ENCODE assay signal across 14 mouse cellular contexts in genomic region chr8:71470913-71471255, GRCm38 (mm10). TPM values are rescaled to one million over a fixed set of nuclear protein-coding genes. Genes with fewer than 3 reads are reported as not detected.
A peak's percentile ranks its signal among the peaks of the same experiment; 100 is the strongest.
DNase-seq lines count a peak whose midpoint lies in the region; ATAC-seq and TF ChIP-seq lines count a peak whose summit lies in the region.
"Had no signal": no experiment of that assay in that cellular context is flagged by ENCODE, and none has a peak within 500 bp of the region (broad histone marks: within the 10 kb centered on the region; RNA-seq: fewer than 3 reads in every experiment).

No protein-coding gene starts in this region.

- ATAC-seq in forebrain, postnatal 0 days: no peak
- no peak for ATAC-seq in kidney, embryonic 15.5 days (replicated peaks; ENCODE audit: low FRiP score)
- ATAC-seq in neural tube, embryonic 12.5 days (ENCODE audit: low FRiP score, low read depth): no peak
- no peak for ATAC-seq in neural tube, embryonic 15.5 days (ENCODE audit: low FRiP score)
- ATAC-seq in intestine, postnatal 0 days: no peak
- ATAC-seq: forebrain, embryonic 16.5 days had no signal

- H3K36me3 ChIP-seq in forebrain, embryonic 10.5 days (replicated peaks): peaks cover 67% of the 10 kb centered on the region
- peaks cover 39% of the 10 kb centered on the region for H3K36me3 ChIP-seq in forebrain, postnatal 0 days (ENCODE audit: insufficient read depth)
- peaks cover 60% of the 10 kb centered on the region for H3K36me3 ChIP-seq in kidney, embryonic 15.5 days
- H3K36me3 ChIP-seq in neural tube, embryonic 12.5 days: peaks cover 44% of the 10 kb centered on the region
- peaks cover 45% of the 10 kb centered on the region for H3K36me3 ChIP-seq in neural tube, embryonic 15.5 days
- H3K36me3 ChIP-seq in intestine, postnatal 0 days (ENCODE audit: control insufficient read depth, insufficient read depth): peaks cover 31% of the 10 kb centered on the region

- no peak overlapping the region for H3K27ac ChIP-seq in forebrain, embryonic 10.5 days
- H3K27ac ChIP-seq in forebrain, postnatal 0 days (ENCODE audit: low read depth, low read length): no peak overlapping the region
- H3K27ac ChIP-seq in kidney, embryonic 15.5 days: no peak overlapping the region
- no peak overlapping the region for H3K27ac ChIP-seq in neural tube, embryonic 12.5 days
- H3K27ac ChIP-seq in neural tube, embryonic 15.5 days (replicated peaks): no peak overlapping the region
- H3K27ac ChIP-seq in intestine, postnatal 0 days (ENCODE audit: low read depth, low read length): no peak overlapping the region

- no peak overlapping the region for H3K9ac ChIP-seq in forebrain, postnatal 0 days
- H3K9ac ChIP-seq in kidney, embryonic 15.5 days: 0 out of 2 replicates have a peak overlapping the region, but pooled peaks have one; percentile 3
- no peak overlapping the region for H3K9ac ChIP-seq in neural tube, embryonic 12.5 days
- H3K9ac ChIP-seq in neural tube, embryonic 15.5 days (replicated peaks): no peak overlapping the region
- H3K9ac ChIP-seq in intestine, postnatal 0 days (ENCODE audit: low read depth, low read length): no peak overlapping the region

- TF ChIP-seq CTCF in forebrain, postnatal 0 days (IDR thresholded peaks at IDR 0.05; ENCODE audit: low read depth): no peak
- TF ChIP-seq CTCF in intestine, postnatal 0 days (IDR thresholded peaks at IDR 0.05; ENCODE audit: low read depth): no peak

- DNase-seq in forebrain, embryonic 10.5 days (ENCODE audit: extremely low spot score, low spot score): peak; percentile 13
- no peak for DNase-seq in forebrain, postnatal 0 days
- DNase-seq in kidney, postnatal 36 days: no peak
- DNase-seq in adrenal gland, adult 18-20 months (ENCODE audit: low spot score in 2 of 2): no peak
- DNase-seq: gastrocnemius, postnatal 36 days; heart, postnatal 10 days; kidney, adult 8-10 months; right cerebral cortex, postnatal 14 days; thymus, postnatal 25 days had no signal

- H3K4me3 ChIP-seq in forebrain, embryonic 10.5 days: peak overlapping the region; percentile 96; the same call in 1 of the 2 replicates
- no peak overlapping the region for H3K4me3 ChIP-seq in forebrain, postnatal 0 days (ENCODE audit: low read depth, low read length)
- H3K4me3 ChIP-seq in kidney, embryonic 15.5 days (replicated peaks): peak overlapping the region; percentile 70; the same call in 1 of the 2 replicates
- H3K4me3 ChIP-seq in neural tube, embryonic 12.5 days: no peak overlapping the region
- no peak overlapping the region for H3K4me3 ChIP-seq in neural tube, embryonic 15.5 days (replicated peaks)
- no peak overlapping the region for H3K4me3 ChIP-seq in intestine, postnatal 0 days (ENCODE audit: low read depth, low read length)

- H3K27me3 ChIP-seq in forebrain, embryonic 10.5 days (ENCODE audit: poor library complexity, severe bottlenecking): no peaks in the 10 kb centered on the region
- H3K27me3 ChIP-seq in forebrain, postnatal 0 days (ENCODE audit: insufficient read depth, low read length): no peaks in the 10 kb centered on the region
- no peaks in the 10 kb centered on the region for H3K27me3 ChIP-seq in kidney, embryonic 15.5 days
- no peaks in the 10 kb centered on the region for H3K27me3 ChIP-seq in neural tube, embryonic 12.5 days (replicated peaks)
- H3K27me3 ChIP-seq in neural tube, embryonic 15.5 days (replicated peaks): no peaks in the 10 kb centered on the region
- H3K27me3 ChIP-seq in intestine, postnatal 0 days (replicated peaks; ENCODE audit: control insufficient read depth, insufficient read depth, low read length): no peaks in the 10 kb centered on the region

- no peaks in the 10 kb centered on the region for H3K9me3 ChIP-seq in forebrain, embryonic 10.5 days
- no peaks in the 10 kb centered on the region for H3K9me3 ChIP-seq in forebrain, postnatal 0 days (ENCODE audit: low read length)
- no peaks in the 10 kb centered on the region for H3K9me3 ChIP-seq in kidney, embryonic 15.5 days (replicated peaks)
- H3K9me3 ChIP-seq in neural tube, embryonic 12.5 days: no peaks in the 10 kb centered on the region
- H3K9me3 ChIP-seq in neural tube, embryonic 15.5 days (replicated peaks): no peaks in the 10 kb centered on the region
- no peaks in the 10 kb centered on the region for H3K9me3 ChIP-seq in intestine, postnatal 0 days (ENCODE audit: control insufficient read depth)

- H3K4me1 ChIP-seq in forebrain, embryonic 10.5 days: peaks cover 29% of the 10 kb centered on the region
- peaks cover 10% of the 10 kb centered on the region for H3K4me1 ChIP-seq in forebrain, postnatal 0 days (ENCODE audit: insufficient read depth)
- peaks cover 29% of the 10 kb centered on the region for H3K4me1 ChIP-seq in kidney, embryonic 15.5 days
- peaks cover 22% of the 10 kb centered on the region for H3K4me1 ChIP-seq in neural tube, embryonic 12.5 days
- peaks cover 31% of the 10 kb centered on the region for H3K4me1 ChIP-seq in neural tube, embryonic 15.5 days
- H3K4me1 ChIP-seq in intestine, postnatal 0 days (replicated peaks; ENCODE audit: control insufficient read depth, insufficient read depth, low read length): peaks cover 3% of the 10 kb centered on the region; the same call in 1 of the 2 replicates

- 88% methylated on average over 5 of the region's 5 CpGs for WGBS in forebrain, embryonic 10.5 days
- WGBS in forebrain, postnatal 0 days: 73% methylated on average over 5 of the region's 5 CpGs
- 84% methylated on average over 5 of the region's 5 CpGs for WGBS in kidney, embryonic 15.5 days
- 86% methylated on average over 5 of the region's 5 CpGs for WGBS in neural tube, embryonic 12.5 days
- 89% methylated on average over 5 of the region's 5 CpGs for WGBS in neural tube, embryonic 15.5 days
- WGBS in intestine, postnatal 0 days: 73% methylated on average over 5 of the region's 5 CpGs

- no peak overlapping the region for H3K4me2 ChIP-seq in forebrain, postnatal 0 days (ENCODE audit: low read depth)
- no peak overlapping the region for H3K4me2 ChIP-seq in kidney, embryonic 15.5 days
- H3K4me2 ChIP-seq in neural tube, embryonic 12.5 days (replicated peaks): peak overlapping the region; percentile 76; the same call in 1 of the 2 replicates
- no peak overlapping the region for H3K4me2 ChIP-seq in neural tube, embryonic 15.5 days
- no peak overlapping the region for H3K4me2 ChIP-seq in intestine, postnatal 0 days (replicated peaks; ENCODE audit: low read depth)

RNA-seq across cellular contexts. Expression of gene Dda1, which starts 1.9 kb away (rescaled TPM):
- polyA plus RNA-seq in forebrain, embryonic 10.5 days (2016; fragmentation: Nextera tagmentation; extraction: Ambion mirVana): 116 and 122 TPM in 2 replicates
- 179 and 184 TPM in 2 replicates for total RNA-seq in forebrain, postnatal 0 days (2014; rRNA removed)
- 274 and 283 TPM in 2 replicates for polyA plus RNA-seq in forebrain, postnatal 0 days (2015; fragmentation: Nextera tagmentation; extraction: Ambion mirVana)
- 98.1 and 106 TPM in 2 replicates for polyA plus RNA-seq in kidney, embryonic 15.5 days (2015; fragmentation: Nextera tagmentation; extraction: Ambion mirVana)
- 189 and 194 TPM in 2 replicates for polyA plus RNA-seq in neural tube, embryonic 12.5 days (2016; fragmentation: Nextera tagmentation; extraction: Ambion mirVana)
- polyA plus RNA-seq in neural tube, embryonic 15.5 days (2015; fragmentation: Nextera tagmentation; extraction: Ambion mirVana): 223 and 252 TPM in 2 replicates
- 10 to 100 TPM; 63.8 to 67.8 TPM for total RNA-seq in adrenal gland, adult 18-20 months (2021)
- polyA plus RNA-seq in intestine, postnatal 0 days (2015; fragmentation: Nextera tagmentation; extraction: Ambion mirVana): 82.8 and 91.7 TPM in 2 replicates

RNA-seq across cellular contexts. Expression of gene Mrpl34, which starts 6.1 kb away (rescaled TPM):
- 218 and 226 TPM in 2 replicates for polyA plus RNA-seq in forebrain, embryonic 10.5 days (2016; fragmentation: Nextera tagmentation; extraction: Ambion mirVana)
- 75.0 and 80.5 TPM in 2 replicates for total RNA-seq in forebrain, postnatal 0 days (2014; rRNA removed)
- 145 and 184 TPM in 2 replicates for polyA plus RNA-seq in forebrain, postnatal 0 days (2015; fragmentation: Nextera tagmentation; extraction: Ambion mirVana)
- polyA plus RNA-seq in kidney, embryonic 15.5 days (2015; fragmentation: Nextera tagmentation; extraction: Ambion mirVana): 178 and 198 TPM in 2 replicates
- polyA plus RNA-seq in neural tube, embryonic 12.5 days (2016; fragmentation: Nextera tagmentation; extraction: Ambion mirVana): 234 and 246 TPM in 2 replicates
- polyA plus RNA-seq in neural tube, embryonic 15.5 days (2015; fragmentation: Nextera tagmentation; extraction: Ambion mirVana): 181 and 182 TPM in 2 replicates
- 100 to 1,000 TPM; 103 to 130 TPM for total RNA-seq in adrenal gland, adult 18-20 months (2021)
- 187 and 190 TPM in 2 replicates for polyA plus RNA-seq in intestine, postnatal 0 days (2015; fragmentation: Nextera tagmentation; extraction: Ambion mirVana)

RNA-seq across cellular contexts. Expression of gene Abhd8, which starts 7.4 kb away (rescaled TPM):
- polyA plus RNA-seq in forebrain, embryonic 10.5 days (2016; fragmentation: Nextera tagmentation; extraction: Ambion mirVana): 67.6 and 68.2 TPM in 2 replicates
- 187 and 210 TPM in 2 replicates for total RNA-seq in forebrain, postnatal 0 days (2014; rRNA removed)
- 168 and 169 TPM in 2 replicates for polyA plus RNA-seq in forebrain, postnatal 0 days (2015; fragmentation: Nextera tagmentation; extraction: Ambion mirVana)
- 42.8 and 47.0 TPM in 2 replicates for polyA plus RNA-seq in kidney, embryonic 15.5 days (2015; fragmentation: Nextera tagmentation; extraction: Ambion mirVana)
- 121 and 128 TPM in 2 replicates for polyA plus RNA-seq in neural tube, embryonic 12.5 days (2016; fragmentation: Nextera tagmentation; extraction: Ambion mirVana)
- 160 and 192 TPM in 2 replicates for polyA plus RNA-seq in neural tube, embryonic 15.5 days (2015; fragmentation: Nextera tagmentation; extraction: Ambion mirVana)
- 10 to 100 TPM; 43.5 to 72.2 TPM for total RNA-seq in adrenal gland, adult 18-20 months (2021)
- polyA plus RNA-seq in intestine, postnatal 0 days (2015; fragmentation: Nextera tagmentation; extraction: Ambion mirVana): 15.2 and 15.9 TPM in 2 replicates

RNA-seq across cellular contexts. Expression of gene Ano8, which starts 14.9 kb away (rescaled TPM):
- 1.8 TPM in 2 replicates for polyA plus RNA-seq in forebrain, embryonic 10.5 days (2016; fragmentation: Nextera tagmentation; extraction: Ambion mirVana)
- total RNA-seq in forebrain, postnatal 0 days (2014; rRNA removed): 76.5 and 82.2 TPM in 2 replicates
- 5.9 and 7.7 TPM in 2 replicates for polyA plus RNA-seq in forebrain, postnatal 0 days (2015; fragmentation: Nextera tagmentation; extraction: Ambion mirVana)
- 1.4 and 2.0 TPM in 2 replicates for polyA plus RNA-seq in kidney, embryonic 15.5 days (2015; fragmentation: Nextera tagmentation; extraction: Ambion mirVana)
- 19.7 and 23.7 TPM in 2 replicates for polyA plus RNA-seq in neural tube, embryonic 12.5 days (2016; fragmentation: Nextera tagmentation; extraction: Ambion mirVana)
- polyA plus RNA-seq in neural tube, embryonic 15.5 days (2015; fragmentation: Nextera tagmentation; extraction: Ambion mirVana): 5.7 and 6.8 TPM in 2 replicates
- total RNA-seq in adrenal gland, adult 18-20 months (2021): 10 to 100 TPM; 13.6 to 13.9 TPM
- polyA plus RNA-seq in intestine, postnatal 0 days (2015; fragmentation: Nextera tagmentation; extraction: Ambion mirVana): 0.54 and 0.74 TPM in 2 replicates

RNA-seq across cellular contexts. Expression of gene Gtpbp3, which starts 17.0 kb away (rescaled TPM):
- 21.3 and 22.3 TPM in 2 replicates for polyA plus RNA-seq in forebrain, embryonic 10.5 days (2016; fragmentation: Nextera tagmentation; extraction: Ambion mirVana)
- total RNA-seq in forebrain, postnatal 0 days (2014; rRNA removed): 23.6 and 33.6 TPM in 2 replicates
- 6.9 and 9.4 TPM in 2 replicates for polyA plus RNA-seq in forebrain, postnatal 0 days (2015; fragmentation: Nextera tagmentation; extraction: Ambion mirVana)
- 21.3 and 22.9 TPM in 2 replicates for polyA plus RNA-seq in kidney, embryonic 15.5 days (2015; fragmentation: Nextera tagmentation; extraction: Ambion mirVana)
- 13.6 and 16.3 TPM in 2 replicates for polyA plus RNA-seq in neural tube, embryonic 12.5 days (2016; fragmentation: Nextera tagmentation; extraction: Ambion mirVana)
- 15.4 and 17.1 TPM in 2 replicates for polyA plus RNA-seq in neural tube, embryonic 15.5 days (2015; fragmentation: Nextera tagmentation; extraction: Ambion mirVana)
- total RNA-seq in adrenal gland, adult 18-20 months (2021): 10 to 100 TPM; 19.0 to 22.8 TPM
- polyA plus RNA-seq in intestine, postnatal 0 days (2015; fragmentation: Nextera tagmentation; extraction: Ambion mirVana): 6.3 and 6.6 TPM in 2 replicates

Comparison
In these comparisons a context has a peak if more than half of its experiments do, and no peak if none do; other contexts are left out.
1. H3K4me3 ChIP-seq: peak in forebrain, embryonic 10.5 days (single experiment) and kidney, embryonic 15.5 days (single experiment); none in forebrain, postnatal 0 days (single experiment), neural tube, embryonic 12.5 days (single experiment), neural tube, embryonic 15.5 days (single experiment) and intestine, postnatal 0 days (single experiment).